Mouse (Mus musculus) kidney, embryonic 16.5 days (tissue): ENCODE measurements around the gene Foxc2. TPM values are rescaled to one million over a fixed set of nuclear protein-coding genes. Genes with fewer than 3 reads are reported as not detected.
A peak's percentile ranks its signal among the peaks of the same experiment; 100 is the strongest.

Experiments used
- ATAC-seq: fragments of 200-750 bp; cut with Nextera tagmentation; 2 replicates; pipeline ENCODE4 v1.8.0; 2017; ENCODE audit warnings: moderate TSS enrichment; ENCODE audit not compliant: low FRiP score, low TSS enrichment
- H3K27ac ChIP-seq: fragments of 300-500 bp; sonication (generic); 2 replicates; pipeline ENCODE4 v1.5.1; 2014; ENCODE audit warnings: low read length
- H3K27me3 ChIP-seq: fragments of 300-500 bp; sonication (generic); 2 replicates; pipeline ENCODE4 v1.6.1; 2014; ENCODE audit warnings: low read length, control low read depth, mixed read lengths; ENCODE audit not compliant: insufficient read depth
- H3K36me3 ChIP-seq: fragments of 300-500 bp; sonication (generic); 2 replicates; pipeline ENCODE4 v1.6.1; 2014; ENCODE audit warnings: low read length, control low read depth, mixed read lengths; ENCODE audit not compliant: insufficient read depth
- H3K4me1 ChIP-seq: fragments of 300-500 bp; sonication (generic); 2 replicates; pipeline ENCODE4 v1.6.1; 2014; ENCODE audit warnings: low read length, control low read depth, mixed read lengths; ENCODE audit not compliant: insufficient read depth
- H3K4me2 ChIP-seq: fragments of 300-500 bp; sonication (generic); replicated peaks from 2 replicates; pipeline ENCODE4 v1.6.1; 2014; ENCODE audit warnings: low read depth, low read length
- H3K4me3 ChIP-seq: fragments of 300-500 bp; sonication (generic); 2 replicates; pipeline ENCODE4 v1.5.1; 2014; ENCODE audit warnings: mild to moderate bottlenecking, low read length
- H3K9ac ChIP-seq: fragments of 300-500 bp; sonication (generic); replicated peaks from 2 replicates; pipeline ENCODE4 v1.6.1; 2014; ENCODE audit warnings: low read length
- H3K9me3 ChIP-seq: fragments of 300-500 bp; sonication (generic); 2 replicates; pipeline ENCODE4 v1.6.1; 2016; ENCODE audit warnings: low read length, control low read depth
- WGBS: fragments of 180-500 bp; shearing (Covaris S2); extraction: QIAGEN DNeasy Blood & Tissue Kit; methylation state at CpG from one replicate; pipeline ENCODE4 v1.1.7; 2014; 5-methylcytosine and 5-hydroxymethylcytosine counted together
- polyA plus RNA-seq: library from polyadenylated mRNA; unstranded; fragments of >200 nt; fragmentation: Nextera tagmentation; extraction: Ambion mirVana; gene quantifications from 2 replicates; pipeline ENCODE4 v1.2.1, GENCODE M21; 2015

The Foxc2 gene
- polyA plus RNA-seq, 1 experiment from 2014 or later: 27.3 TPM

DNA sequence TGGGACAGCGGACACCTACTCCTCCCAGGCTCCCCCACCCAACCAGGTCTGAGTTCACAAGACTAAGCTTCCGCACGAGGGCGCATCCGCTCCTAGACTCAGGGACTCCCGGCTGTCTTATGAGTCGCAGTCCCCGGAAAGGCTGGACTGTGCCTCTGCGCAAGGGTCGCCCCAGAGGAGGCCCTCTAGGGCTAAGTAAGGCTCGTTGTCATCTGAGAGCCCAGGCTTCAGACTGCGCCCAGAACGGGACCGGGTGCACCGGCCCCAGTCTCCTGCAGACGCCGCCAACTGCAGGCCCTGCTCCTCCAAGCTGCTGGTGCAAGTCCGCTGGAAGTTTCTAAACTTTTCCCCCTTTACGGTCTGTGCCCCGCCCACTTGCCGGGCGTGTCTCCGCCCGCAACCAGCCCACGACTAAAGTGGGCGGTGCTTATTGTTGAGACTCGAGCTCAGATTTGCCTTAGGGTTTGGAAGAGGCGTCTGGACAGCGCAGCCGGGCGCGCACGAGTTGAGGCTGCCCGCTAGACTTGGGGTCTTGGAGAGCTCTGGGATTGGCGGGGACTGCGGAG, 9.4 kb downstream of the Foxc2 start:
- Histone ChIP-seq H3K27me3 (peaks cover 61% of the 10 kb centered on the region), H3K4me1 (peaks cover 82% of the 10 kb centered on the region)
- WGBS: under 1% methylated on average over 36 of the region's 36 CpGs

DNA sequence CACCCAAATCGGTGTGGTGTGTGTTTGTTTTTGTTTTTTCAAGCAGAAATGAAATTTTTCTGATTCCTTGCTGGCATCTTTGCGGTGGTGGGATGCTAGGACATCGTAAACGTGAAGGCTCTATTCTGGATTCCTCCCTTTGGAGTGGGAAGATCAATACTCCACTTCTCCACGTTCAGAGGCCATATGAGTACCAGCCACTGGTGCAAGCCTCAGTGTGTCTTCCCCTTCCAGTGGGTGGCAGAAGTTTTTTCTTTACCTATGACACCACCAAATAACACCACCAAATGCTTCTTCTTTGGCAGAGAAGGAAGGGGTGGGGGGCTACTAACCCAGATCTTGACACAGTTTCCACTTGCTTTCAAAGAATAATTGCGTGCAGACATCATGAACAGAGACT, 10.2 kb downstream of the Foxc2 start:
- Histone ChIP-seq H3K27me3 (peaks cover 55% of the 10 kb centered on the region), H3K4me3 (peak overlapping the region; percentile 48), H3K4me2 (peak overlapping the region; percentile 69), H3K27ac (peak overlapping the region; percentile 95), H3K36me3 (peaks cover 18% of the 10 kb centered on the region; the same call in 1 of the 2 replicates), H3K4me1 (peaks cover 80% of the 10 kb centered on the region), H3K9ac (peak overlapping the region; percentile 63), H3K9me3 (peaks cover 2% of the 10 kb centered on the region; the same call in 1 of the 2 replicates)
- no peak for ATAC-seq
- 18% methylated on average over 6 of the region's 6 CpGs for WGBS

More for the DNA sequence above, 9.4 kb downstream of the Foxc2 start:
- peak overlapping the region; percentile 63 for H3K9ac ChIP-seq
- peak overlapping the region; percentile 48 for H3K4me3 ChIP-seq
- H3K27ac ChIP-seq: peak overlapping the region; percentile 95
- ATAC-seq: peak; percentile 83
- H3K9me3 ChIP-seq: peaks cover 2% of the 10 kb centered on the region; the same call in 1 of the 2 replicates
- H3K36me3 ChIP-seq: peaks cover 21% of the 10 kb centered on the region; the same call in 1 of the 2 replicates
- peak overlapping the region; percentile 69 for H3K4me2 ChIP-seq

DNA sequence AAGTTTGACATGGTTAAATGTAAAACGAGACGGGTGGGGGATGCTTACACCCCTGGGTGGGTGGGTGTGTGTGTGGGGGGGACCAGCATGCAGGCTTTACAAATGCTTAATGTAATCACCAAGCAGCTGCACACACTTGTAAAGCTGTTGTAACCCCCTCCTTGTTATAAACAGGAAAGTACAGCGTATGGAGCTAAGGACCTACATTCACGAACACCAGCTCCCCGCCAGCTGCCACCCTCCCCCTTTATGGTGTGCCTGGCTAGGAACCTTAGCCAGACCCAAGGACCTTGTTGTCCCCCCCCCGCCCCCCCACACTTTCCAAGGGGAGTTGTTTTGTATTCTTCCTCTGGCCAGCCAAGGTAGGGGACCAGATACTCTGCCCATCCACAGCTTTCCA, 10.7 kb downstream of the Foxc2 start:
- peaks cover 76% of the 10 kb centered on the region for H3K4me1 ChIP-seq
- H3K4me3 ChIP-seq: peak overlapping the region; percentile 48
- H3K9ac ChIP-seq: peak overlapping the region; percentile 63
- 30% methylated on average over 6 of the region's 6 CpGs for WGBS
- H3K27ac ChIP-seq: peak overlapping the region; percentile 95
- peaks cover 52% of the 10 kb centered on the region for H3K27me3 ChIP-seq
- ATAC-seq: no peak
- peak overlapping the region; percentile 69 for H3K4me2 ChIP-seq
- peaks cover 16% of the 10 kb centered on the region; the same call in 1 of the 2 replicates for H3K36me3 ChIP-seq
- peaks cover 2% of the 10 kb centered on the region; the same call in 1 of the 2 replicates for H3K9me3 ChIP-seq

DNA sequence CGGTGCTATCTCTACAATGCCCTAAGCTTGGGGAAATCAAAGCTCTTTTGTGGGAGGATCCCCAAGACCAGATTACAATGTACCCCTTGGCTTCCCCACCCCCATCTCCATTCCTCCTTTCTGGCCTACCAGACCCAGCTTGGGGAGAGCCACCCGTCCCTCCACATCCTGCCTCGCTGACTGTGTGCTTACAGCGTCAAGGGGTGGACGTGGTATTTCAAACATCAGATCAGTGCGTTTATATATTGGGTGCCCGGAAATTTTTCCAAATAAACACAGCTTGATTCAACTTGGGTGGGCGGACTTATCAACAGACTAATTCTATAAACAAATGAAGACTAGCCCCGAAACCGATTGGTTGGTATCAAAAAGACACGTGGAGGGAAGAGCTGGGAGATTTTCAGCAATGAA, 11.3 kb downstream of the Foxc2 start:
- Histone ChIP-seq H3K4me3 (no peak overlapping the region; the same call in 1 of the 2 replicates), H3K9ac (no peak overlapping the region), H3K36me3 (peaks cover 11% of the 10 kb centered on the region; the same call in 1 of the 2 replicates), H3K9me3 (peaks cover 2% of the 10 kb centered on the region; the same call in 1 of the 2 replicates), H3K27ac (peak overlapping the region; percentile 95), H3K4me1 (peaks cover 70% of the 10 kb centered on the region), H3K4me2 (peak overlapping the region; percentile 69), H3K27me3 (peaks cover 48% of the 10 kb centered on the region)
- no peak for ATAC-seq
- 24% methylated on average over 11 of the region's 11 CpGs for WGBS

DNA sequence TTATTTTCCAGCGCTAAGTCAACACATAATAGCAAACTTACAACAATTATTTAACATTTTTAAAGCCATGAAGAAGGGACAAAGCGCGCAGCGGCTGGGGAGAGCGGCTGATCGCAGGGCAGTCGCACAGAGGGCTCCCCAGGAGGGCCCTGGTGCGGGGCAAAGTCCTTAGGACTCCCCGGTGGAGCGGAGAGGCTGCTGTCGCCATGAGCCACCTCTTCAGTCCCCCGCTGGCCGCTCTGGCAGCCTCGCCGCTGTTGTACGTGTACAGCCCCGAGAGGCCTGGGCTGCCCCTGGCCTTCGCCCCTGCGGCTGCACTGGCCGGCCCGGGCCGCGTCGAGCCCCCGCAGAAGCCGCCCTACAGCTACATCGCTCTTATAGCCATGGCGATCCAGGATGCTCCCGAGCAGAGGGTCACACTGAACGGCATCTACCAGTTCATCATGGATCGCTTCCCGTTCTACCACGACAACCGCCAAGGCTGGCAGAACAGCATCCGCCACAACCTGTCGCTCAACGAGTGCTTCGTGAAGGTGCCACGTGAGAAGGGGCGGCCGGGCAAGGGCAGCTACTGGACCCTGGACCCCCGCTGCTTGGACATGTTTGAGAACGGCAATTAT, 11.9 kb downstream of the Foxc2 start, which contains the start of gene Foxl1:
Foxl1 (plus strand) TSS at position 185 of the 620 bp plus-strand sequence.
- Histone ChIP-seq H3K4me1 (peaks cover 64% of the 10 kb centered on the region), H3K27me3 (peaks cover 42% of the 10 kb centered on the region)

DNA sequence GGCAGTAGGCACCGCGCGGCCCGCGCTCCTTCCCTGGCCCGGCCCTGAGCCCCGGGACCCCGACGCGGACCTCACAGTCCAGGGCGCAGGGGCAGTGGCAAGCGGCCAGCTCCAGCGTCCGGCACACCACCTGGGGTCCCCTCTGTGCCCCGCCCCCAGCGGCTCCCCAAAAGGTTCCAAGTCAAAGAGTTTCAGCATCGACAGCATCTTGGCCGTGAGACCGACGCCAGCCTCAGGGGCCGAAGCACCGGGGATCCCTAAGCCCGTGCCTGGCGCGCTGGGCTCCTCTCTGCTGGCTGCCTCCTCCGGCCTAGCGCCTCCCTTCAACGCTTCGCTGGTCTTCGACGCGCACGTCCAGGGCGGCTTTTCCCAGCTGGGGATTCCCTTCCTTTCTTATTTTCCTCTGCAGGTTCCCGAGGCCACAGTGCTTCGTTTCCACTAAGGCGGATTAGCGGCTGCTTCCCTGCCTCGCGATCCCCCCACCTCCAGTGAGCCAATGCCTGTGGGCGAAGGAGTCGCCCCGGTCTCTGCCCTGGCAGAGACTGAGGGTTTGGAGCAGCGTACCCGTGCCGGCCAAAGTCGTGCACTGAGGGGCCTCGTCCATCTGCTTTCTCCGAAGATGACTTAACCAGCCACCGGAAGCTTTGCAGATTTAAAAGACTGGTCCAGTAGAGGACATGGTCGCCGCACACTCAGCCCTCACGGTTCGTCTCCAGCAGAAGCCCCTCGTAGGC, 12.7 kb downstream of the Foxc2 start:
- H3K4me1 ChIP-seq: peaks cover 57% of the 10 kb centered on the region
- H3K9ac ChIP-seq: peak overlapping the region; percentile 68
- H3K27ac ChIP-seq: peak overlapping the region; percentile 93
- no peak for ATAC-seq
- H3K9me3 ChIP-seq: peaks cover 2% of the 10 kb centered on the region; the same call in 1 of the 2 replicates
- WGBS: 10% methylated on average over 55 of the region's 55 CpGs
- 0 out of 2 replicates have a peak, but pooled peaks cover 4% of the 10 kb centered on the region for H3K36me3 ChIP-seq
- peaks cover 41% of the 10 kb centered on the region for H3K27me3 ChIP-seq
- H3K4me2 ChIP-seq: peak overlapping the region; percentile 61
- H3K4me3 ChIP-seq: peak overlapping the region; percentile 47

More for the DNA sequence above, 11.9 kb downstream of the Foxc2 start, which contains the start of gene Foxl1:
- WGBS: 7% methylated on average over 43 of the region's 43 CpGs
- H3K9ac ChIP-seq: peak within 1 kb of the TSS; percentile 68
- peaks cover 5% of the 10 kb centered on the region; the same call in 1 of the 2 replicates for H3K36me3 ChIP-seq
- peak within 1 kb of the TSS; percentile 69 for H3K4me2 ChIP-seq
- peaks cover 2% of the 10 kb centered on the region; the same call in 1 of the 2 replicates for H3K9me3 ChIP-seq
- ATAC-seq: no peak
- peak within 1 kb of the TSS; percentile 48 for H3K4me3 ChIP-seq
- H3K27ac ChIP-seq: peak within 1 kb of the TSS; percentile 95

DNA sequence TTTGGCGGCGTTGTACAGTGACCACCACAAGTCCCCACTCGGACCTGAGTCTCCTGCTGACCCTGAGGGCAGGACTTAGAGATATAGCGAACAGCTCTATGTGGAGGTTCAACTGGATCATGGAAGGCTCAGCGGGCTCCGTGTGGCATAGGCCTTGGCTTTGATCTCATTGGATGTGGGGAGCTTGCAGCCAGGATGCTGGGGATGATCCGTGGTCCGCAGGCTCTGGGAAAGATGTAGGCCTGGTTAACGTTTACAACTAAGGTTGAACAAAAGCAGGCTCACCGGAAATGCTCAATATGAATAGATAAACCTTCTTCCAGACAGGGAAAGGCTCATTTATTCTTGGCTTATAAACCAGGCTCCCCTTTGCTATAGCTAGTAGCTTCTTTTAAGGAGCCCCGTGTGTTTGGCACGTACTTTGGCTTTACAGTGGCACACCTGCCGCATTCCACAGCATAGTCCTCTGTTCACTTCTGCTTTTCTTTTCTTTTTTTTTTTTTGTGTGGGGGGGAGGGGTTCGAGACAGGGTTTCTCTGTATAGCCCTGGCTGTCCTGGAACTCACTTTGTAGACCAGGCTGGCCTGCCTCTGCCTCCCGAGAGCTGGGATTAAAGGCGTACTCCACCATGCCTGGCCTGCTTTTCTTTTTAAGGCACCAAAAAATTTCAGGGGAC, 13.4 kb downstream of the Foxc2 start:
- peak overlapping the region; percentile 61 for H3K4me2 ChIP-seq
- H3K36me3 ChIP-seq: no peaks in the 10 kb centered on the region
- peak overlapping the region; percentile 93; the same call in 1 of the 2 replicates for H3K27ac ChIP-seq
- 53% methylated on average over 16 of the region's 16 CpGs for WGBS
- H3K27me3 ChIP-seq: peaks cover 41% of the 10 kb centered on the region
- H3K4me3 ChIP-seq: peak overlapping the region; percentile 47
- no peak for ATAC-seq
- H3K9ac ChIP-seq: peak overlapping the region; percentile 68; the same call in 1 of the 2 replicates
- no peaks in the 10 kb centered on the region for H3K9me3 ChIP-seq
- H3K4me1 ChIP-seq: peaks cover 52% of the 10 kb centered on the region

DNA sequence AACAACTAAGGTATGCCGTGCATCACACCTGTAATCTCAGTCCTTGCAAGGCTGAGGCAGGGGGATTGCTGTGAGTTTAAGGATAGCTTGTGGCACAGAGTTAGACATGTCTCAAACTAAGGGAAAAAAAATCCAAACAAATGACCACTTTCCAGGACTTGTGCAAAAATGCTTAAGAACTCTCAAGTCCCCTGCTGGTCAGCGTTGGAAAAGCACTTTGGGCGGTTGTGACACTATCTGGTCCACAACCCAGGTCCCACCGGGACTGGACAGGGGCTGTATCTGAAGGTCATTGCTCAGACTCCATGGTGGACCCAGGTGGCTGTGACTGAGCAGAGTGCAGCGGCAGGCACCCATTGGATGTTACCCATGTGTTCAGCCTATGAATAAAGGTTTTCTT, 14.6 kb downstream of the Foxc2 start:
- H3K9me3 ChIP-seq: no peaks in the 10 kb centered on the region
- 35% methylated on average over 5 of the region's 5 CpGs for WGBS
- peak overlapping the region; percentile 61 for H3K4me2 ChIP-seq
- H3K27ac ChIP-seq: no peak overlapping the region
- H3K36me3 ChIP-seq: no peaks in the 10 kb centered on the region
- H3K4me3 ChIP-seq: peak overlapping the region; percentile 26
- H3K27me3 ChIP-seq: peaks cover 41% of the 10 kb centered on the region
- H3K4me1 ChIP-seq: peaks cover 47% of the 10 kb centered on the region
- 0 out of 2 replicates have a peak overlapping the region, but pooled peaks have one; percentile 25 for H3K9ac ChIP-seq
- no peak for ATAC-seq

DNA sequence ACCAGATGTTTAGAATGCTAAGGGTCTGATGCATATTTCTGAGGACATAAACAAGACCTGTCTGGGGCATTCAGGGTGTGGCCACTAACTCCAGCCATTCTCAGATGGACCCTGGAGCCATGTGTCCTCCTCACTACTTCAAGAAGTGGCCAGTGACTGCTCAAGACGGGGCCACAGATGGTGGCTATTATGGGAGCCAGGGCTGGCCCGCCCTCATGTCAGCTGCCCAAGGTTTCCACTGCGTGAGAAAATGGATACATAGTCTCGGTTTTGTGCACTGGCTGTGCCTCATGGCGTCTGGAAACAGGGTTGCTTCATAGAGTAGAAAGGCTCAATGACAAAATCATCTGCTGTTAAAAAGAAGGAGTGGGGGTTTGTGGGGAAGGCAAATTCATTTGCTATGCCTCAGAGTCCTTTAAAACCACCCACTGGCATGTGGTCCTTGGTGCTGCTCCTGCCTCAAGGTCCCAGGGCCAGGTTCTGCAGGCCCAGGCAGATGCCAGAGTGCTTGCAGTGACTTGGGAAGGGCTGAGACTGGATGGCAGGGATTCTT, 17.1 kb downstream of the Foxc2 start:
- Histone ChIP-seq H3K9me3 (peaks cover 9% of the 10 kb centered on the region), H3K36me3 (peaks cover 18% of the 10 kb centered on the region), H3K9ac (no peak overlapping the region), H3K27me3 (peaks cover 23% of the 10 kb centered on the region), H3K4me2 (no peak overlapping the region), H3K4me1 (peaks cover 24% of the 10 kb centered on the region), H3K27ac (no peak overlapping the region), H3K4me3 (no peak overlapping the region)
- 72% methylated on average over 5 of the region's 5 CpGs for WGBS
- no peak for ATAC-seq
